Comparison of ENCODE assay signal across 20 mouse cellular contexts in the genomic region with DNA sequence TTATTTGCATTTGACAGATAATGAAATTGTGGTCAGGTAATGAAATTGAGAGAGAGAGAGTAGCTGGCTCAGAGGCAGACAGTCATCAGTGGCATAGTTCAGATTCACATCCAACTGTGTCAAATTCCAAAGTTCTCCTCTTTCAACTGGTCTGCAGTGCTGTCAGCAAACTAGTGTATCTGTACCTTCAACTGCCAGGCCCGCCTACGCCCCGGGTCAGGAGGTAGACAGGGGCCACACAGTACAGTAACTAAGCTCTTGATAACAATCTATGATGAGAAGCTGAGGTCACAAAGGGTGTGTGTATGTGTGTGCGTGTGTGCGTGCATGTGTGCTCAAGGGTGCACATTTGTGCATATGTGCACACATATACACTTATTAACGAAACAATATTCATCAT.
DNase-seq lines count a peak whose midpoint lies in the region; ATAC-seq and TF ChIP-seq lines count a peak whose summit lies in the region.
"Had no signal": no experiment of that assay in that cellular context is flagged by ENCODE, and none has a peak within 500 bp of the region (broad histone marks: within the 10 kb centered on the region; RNA-seq: fewer than 3 reads in every experiment).

No protein-coding gene starts in this region.

- no peak for TF ChIP-seq EP300 in liver, postnatal 0 days (IDR thresholded peaks at IDR 0.05; ENCODE audit: low read depth)

- TF ChIP-seq CTCF in liver, adult 2 months (IDR thresholded peaks at IDR 0.05; ENCODE audit: low read depth, low read length) = no peak
- TF ChIP-seq CTCF in liver, postnatal 0 days (IDR thresholded peaks at IDR 0.05; ENCODE audit: low read depth) = no peak

- no peaks in the 10 kb centered on the region for H3K27me3 ChIP-seq in liver, adult 2 months (ENCODE audit: control insufficient read depth, insufficient read depth, low read length)
- H3K27me3 ChIP-seq in liver, postnatal 0 days (ENCODE audit: insufficient read depth, low read length) = no peaks in the 10 kb centered on the region
- H3K27me3 ChIP-seq in liver, embryonic 12.5 days (replicated peaks) = no peaks in the 10 kb centered on the region
- H3K27me3 ChIP-seq in liver, embryonic 16.5 days (ENCODE audit: control insufficient read depth, insufficient read depth, low read depth, low read length) = no peaks in the 10 kb centered on the region
- no peaks in the 10 kb centered on the region for H3K27me3 ChIP-seq in midbrain, embryonic 10.5 days (ENCODE audit: low read depth, poor library complexity, severe bottlenecking)
- no peaks in the 10 kb centered on the region for H3K27me3 ChIP-seq in forebrain, embryonic 11.5 days (ENCODE audit: control insufficient read depth, insufficient read depth, low read length)
- H3K27me3 ChIP-seq: CH12.LX; embryonic facial prominence, embryonic 13.5 days; hindbrain, embryonic 12.5 days had no signal

- no peaks in the 10 kb centered on the region for H3K79me2 ChIP-seq in liver, adult 2 months (ENCODE audit: control insufficient read depth, insufficient read depth, low read length)

- H3K4me2 ChIP-seq in liver, postnatal 0 days (ENCODE audit: low read depth, low read length) = no peak overlapping the region
- no peak overlapping the region for H3K4me2 ChIP-seq in liver, embryonic 12.5 days
- H3K4me2 ChIP-seq in liver, embryonic 16.5 days (ENCODE audit: low read depth, low read length) = no peak overlapping the region
- no peak overlapping the region for H3K4me2 ChIP-seq in forebrain, embryonic 11.5 days (ENCODE audit: low read depth, low read length, severe bottlenecking)
- H3K4me2 ChIP-seq: embryonic facial prominence, embryonic 13.5 days; hindbrain, embryonic 12.5 days had no signal

- no peak; the same call in 1 of the 2 replicates for ATAC-seq in liver, postnatal 0 days
- peak; percentile 49; the same call in 1 of the 2 replicates for ATAC-seq in liver, embryonic 12.5 days
- peak; percentile 90 for ATAC-seq in liver, embryonic 16.5 days (ENCODE audit: low read depth)
- no peak for ATAC-seq in forebrain, embryonic 11.5 days (replicated peaks; ENCODE audit: low FRiP score)
- ATAC-seq: forebrain, embryonic 14.5 days had no signal

- peaks cover 8% of the 10 kb centered on the region; the same call in 1 of the 2 replicates for H3K4me1 ChIP-seq in liver, adult 2 months (ENCODE audit: control insufficient read depth, insufficient read depth, low read length)
- no peaks in the 10 kb centered on the region for H3K4me1 ChIP-seq in liver, postnatal 0 days (ENCODE audit: insufficient read depth)
- no peaks in the 10 kb centered on the region for H3K4me1 ChIP-seq in liver, embryonic 12.5 days
- no peaks in the 10 kb centered on the region for H3K4me1 ChIP-seq in liver, embryonic 16.5 days (ENCODE audit: control insufficient read depth, low read depth, low read length)
- H3K4me1 ChIP-seq in midbrain, embryonic 10.5 days = no peaks in the 10 kb centered on the region
- H3K4me1 ChIP-seq in forebrain, embryonic 11.5 days (replicated peaks; ENCODE audit: control insufficient read depth, insufficient read depth, low read length) = no peaks in the 10 kb centered on the region
- H3K4me1 ChIP-seq: embryonic facial prominence, embryonic 13.5 days; heart, embryonic 10.5 days; hindbrain, embryonic 12.5 days had no signal

- no peaks in the 10 kb centered on the region for H3K36me3 ChIP-seq in liver, adult 2 months (ENCODE audit: control insufficient read depth, insufficient read depth, low read length)
- H3K36me3 ChIP-seq in liver, postnatal 0 days (replicated peaks; ENCODE audit: insufficient read depth, low read length) = no peaks in the 10 kb centered on the region
- no peaks in the 10 kb centered on the region for H3K36me3 ChIP-seq in liver, embryonic 12.5 days
- H3K36me3 ChIP-seq in liver, embryonic 16.5 days (ENCODE audit: control insufficient read depth, insufficient read depth) = no peaks in the 10 kb centered on the region
- no peaks in the 10 kb centered on the region for H3K36me3 ChIP-seq in midbrain, embryonic 10.5 days
- no peaks in the 10 kb centered on the region for H3K36me3 ChIP-seq in forebrain, embryonic 11.5 days (ENCODE audit: control insufficient read depth, insufficient read depth, low read length)
- H3K36me3 ChIP-seq: embryonic facial prominence, embryonic 13.5 days; heart, embryonic 10.5 days; hindbrain, embryonic 12.5 days had no signal

- H3K9ac ChIP-seq in liver, adult 2 months (ENCODE audit: low read depth, low read length) = no peak overlapping the region
- H3K9ac ChIP-seq in liver, postnatal 0 days (replicated peaks) = no peak overlapping the region
- H3K9ac ChIP-seq in liver, embryonic 12.5 days = no peak overlapping the region
- H3K9ac ChIP-seq in liver, embryonic 16.5 days (ENCODE audit: low read depth, low read length) = no peak overlapping the region
- no peak overlapping the region for H3K9ac ChIP-seq in forebrain, embryonic 11.5 days (ENCODE audit: low read length)
- H3K9ac ChIP-seq: embryonic facial prominence, embryonic 13.5 days; hindbrain, embryonic 12.5 days had no signal

- 34% methylated on average over 6 of the region's 6 CpGs for WGBS in liver, adult 2 months
- 72% methylated on average over 6 of the region's 6 CpGs for WGBS in liver, postnatal 0 days (ENCODE audit: insufficient replicate concordance)
- 78% methylated on average over 6 of the region's 6 CpGs for WGBS in liver, embryonic 12.5 days (ENCODE audit: insufficient replicate concordance)
- WGBS in liver, embryonic 16.5 days (ENCODE audit: insufficient replicate concordance) = 68% methylated on average over 6 of the region's 6 CpGs
- WGBS in midbrain, embryonic 10.5 days = 91% methylated on average over 6 of the region's 6 CpGs
- 92% methylated on average over 6 of the region's 6 CpGs for WGBS in forebrain, embryonic 11.5 days

- TF ChIP-seq POLR2A in liver, adult 2 months (IDR thresholded peaks at IDR 0.05; ENCODE audit: extremely low read depth, insufficient read depth, low read length) = no peak

- peak; percentile 94 for DNase-seq in liver, adult 2 months (ENCODE audit: extremely low read depth, low read depth, low spot score)
- no peak for DNase-seq in liver, postnatal 0 days
- no peak for DNase-seq in midbrain, embryonic 10.5 days (ENCODE audit: low spot score)
- no peak for DNase-seq in forebrain, embryonic 11.5 days (ENCODE audit: low spot score)
- DNase-seq: adrenal gland, adult 2 months; adrenal gland, postnatal 25 days; cerebellum, adult 18-20 months; cerebellum, adult 9-11 months; cerebellum, postnatal 36 days; gastrocnemius, postnatal 36 days; heart, adult 18-20 months; heart, postnatal 10 days; heart, postnatal 4 days had no signal

- no peaks in the 10 kb centered on the region for H3K9me3 ChIP-seq in liver, postnatal 0 days (ENCODE audit: low read length)
- H3K9me3 ChIP-seq in liver, embryonic 12.5 days (replicated peaks) = no peaks in the 10 kb centered on the region
- H3K9me3 ChIP-seq in liver, embryonic 16.5 days (replicated peaks; ENCODE audit: control insufficient read depth, low read length) = no peaks in the 10 kb centered on the region
- no peaks in the 10 kb centered on the region for H3K9me3 ChIP-seq in midbrain, embryonic 10.5 days (replicated peaks)
- H3K9me3 ChIP-seq in forebrain, embryonic 11.5 days (ENCODE audit: control insufficient read depth, low read length) = no peaks in the 10 kb centered on the region
- H3K9me3 ChIP-seq: embryonic facial prominence, embryonic 13.5 days; heart, embryonic 10.5 days; hindbrain, embryonic 12.5 days had no signal

- H3K4me3 ChIP-seq in liver, adult 2 months (ENCODE audit: insufficient read depth, low read depth, low read length) = no peak overlapping the region
- H3K4me3 ChIP-seq in liver, postnatal 0 days (ENCODE audit: low read depth, low read length) = no peak overlapping the region
- no peak overlapping the region for H3K4me3 ChIP-seq in liver, embryonic 12.5 days
- no peak overlapping the region for H3K4me3 ChIP-seq in liver, embryonic 16.5 days (ENCODE audit: low read depth, low read length)
- H3K4me3 ChIP-seq in midbrain, embryonic 10.5 days = no peak overlapping the region
- H3K4me3 ChIP-seq in forebrain, embryonic 11.5 days (ENCODE audit: low read depth, low read length) = no peak overlapping the region
- H3K4me3 ChIP-seq: embryonic facial prominence, embryonic 13.5 days; heart, embryonic 10.5 days; hindbrain, embryonic 12.5 days had no signal

- no peak overlapping the region for H3K27ac ChIP-seq in liver, adult 2 months (replicated peaks; ENCODE audit: insufficient read depth, low read depth, low read length)
- no peak overlapping the region for H3K27ac ChIP-seq in liver, postnatal 0 days (ENCODE audit: low read depth)
- no peak overlapping the region for H3K27ac ChIP-seq in liver, embryonic 12.5 days
- H3K27ac ChIP-seq in liver, embryonic 16.5 days (ENCODE audit: low read length) = no peak overlapping the region
- no peak overlapping the region for H3K27ac ChIP-seq in midbrain, embryonic 10.5 days (replicated peaks)
- no peak overlapping the region for H3K27ac ChIP-seq in forebrain, embryonic 11.5 days (ENCODE audit: low read depth, low read length)
- H3K27ac ChIP-seq: embryonic facial prominence, embryonic 13.5 days; heart, embryonic 10.5 days; hindbrain, embryonic 12.5 days had no signal

Comparison
In these comparisons a context has a peak if more than half of its experiments do, and no peak if none do; other contexts are left out.
1. ATAC-seq: peak in liver, embryonic 12.5 days (single experiment) and liver, embryonic 16.5 days (single experiment); none in liver, postnatal 0 days (single experiment) and forebrain, embryonic 11.5 days (single experiment).